In genomic region chr13:28508184-28508583, GRCm38 (mm10) we compare ENCODE assay signal across 12 mouse cellular contexts.
A peak's percentile ranks its signal among the peaks of the same experiment; 100 is the strongest.
DNase-seq lines count a peak whose midpoint lies in the region; ATAC-seq and TF ChIP-seq lines count a peak whose summit lies in the region.
"Had no signal": no experiment of that assay in that cellular context is flagged by ENCODE, and none has a peak within 500 bp of the region (broad histone marks: within the 10 kb centered on the region; RNA-seq: fewer than 3 reads in every experiment).

No protein-coding gene starts in this region.

- DNase-seq in kidney, postnatal 0 days (ENCODE audit: low spot score): peak; percentile 56
- no peak for DNase-seq in kidney, postnatal 25 days
- DNase-seq in midbrain, postnatal 0 days (ENCODE audit: low spot score): no peak
- no peak for DNase-seq in right cerebral cortex, postnatal 10 days (ENCODE audit: low spot score in 2 of 2)
- DNase-seq: gastrocnemius, postnatal 25 days had no signal

- WGBS in forebrain, embryonic 12.5 days: 74% methylated on average over 2 of the region's 2 CpGs
- 65% methylated on average over 2 of the region's 2 CpGs for WGBS in forebrain, embryonic 16.5 days
- 36% methylated on average over 2 of the region's 2 CpGs for WGBS in kidney, postnatal 0 days
- WGBS in midbrain, embryonic 16.5 days: 60% methylated on average over 2 of the region's 2 CpGs
- 38% methylated on average over 2 of the region's 2 CpGs for WGBS in midbrain, postnatal 0 days
- 16% methylated on average over 2 of the region's 2 CpGs for WGBS in stomach, embryonic 16.5 days

- TF ChIP-seq CTCF in kidney, postnatal 0 days (IDR thresholded peaks at IDR 0.05; ENCODE audit: low read depth): no peak
- no peak for TF ChIP-seq CTCF in midbrain, postnatal 0 days (IDR thresholded peaks at IDR 0.05)

- H3K27me3 ChIP-seq in forebrain, embryonic 12.5 days: no peaks in the 10 kb centered on the region
- H3K27me3 ChIP-seq in forebrain, embryonic 16.5 days (replicated peaks; ENCODE audit: control insufficient read depth, insufficient read depth, low read length): no peaks in the 10 kb centered on the region
- no peaks in the 10 kb centered on the region for H3K27me3 ChIP-seq in kidney, postnatal 0 days (ENCODE audit: insufficient read depth, low read length)
- H3K27me3 ChIP-seq in midbrain, embryonic 16.5 days (ENCODE audit: control insufficient read depth, insufficient read depth, low read depth, low read length): no peaks in the 10 kb centered on the region
- H3K27me3 ChIP-seq in midbrain, postnatal 0 days (ENCODE audit: insufficient read depth, low read length): no peaks in the 10 kb centered on the region
- no peaks in the 10 kb centered on the region for H3K27me3 ChIP-seq in stomach, embryonic 16.5 days (ENCODE audit: control insufficient read depth, insufficient read depth, low read length)
- H3K27me3 ChIP-seq: hindbrain, embryonic 13.5 days; midbrain, embryonic 12.5 days; Patski had no signal

- 0 out of 2 replicates have a peak overlapping the region, but pooled peaks have one; percentile 3 for H3K27ac ChIP-seq in forebrain, embryonic 12.5 days
- H3K27ac ChIP-seq in forebrain, embryonic 16.5 days (ENCODE audit: low read length): no peak overlapping the region
- H3K27ac ChIP-seq in kidney, postnatal 0 days: peak overlapping the region; percentile 61; the same call in 1 of the 2 replicates
- H3K27ac ChIP-seq in midbrain, embryonic 16.5 days (ENCODE audit: low read length): 0 out of 2 replicates have a peak overlapping the region, but pooled peaks have one; percentile 7
- H3K27ac ChIP-seq in midbrain, postnatal 0 days (ENCODE audit: low read depth, low read length): no peak overlapping the region
- peak overlapping the region; percentile 84 for H3K27ac ChIP-seq in stomach, embryonic 16.5 days (ENCODE audit: low read length)
- H3K27ac ChIP-seq: midbrain, embryonic 12.5 days had no signal

- no peak overlapping the region for H3K4me2 ChIP-seq in forebrain, embryonic 12.5 days
- no peak overlapping the region for H3K4me2 ChIP-seq in forebrain, embryonic 16.5 days (ENCODE audit: low read length)
- no peak overlapping the region for H3K4me2 ChIP-seq in kidney, postnatal 0 days (ENCODE audit: low read length)
- no peak overlapping the region for H3K4me2 ChIP-seq in midbrain, embryonic 16.5 days (ENCODE audit: low read length)
- no peak overlapping the region for H3K4me2 ChIP-seq in midbrain, postnatal 0 days (ENCODE audit: low read depth, low read length, poor library complexity, severe bottlenecking)
- H3K4me2 ChIP-seq in stomach, embryonic 16.5 days (ENCODE audit: low read depth, low read length): peak overlapping the region; percentile 23
- H3K4me2 ChIP-seq: hindbrain, embryonic 13.5 days; midbrain, embryonic 12.5 days had no signal

- H3K36me3 ChIP-seq in forebrain, embryonic 12.5 days (replicated peaks): no peaks in the 10 kb centered on the region
- H3K36me3 ChIP-seq in forebrain, embryonic 16.5 days (ENCODE audit: control insufficient read depth, insufficient read depth): no peaks in the 10 kb centered on the region
- H3K36me3 ChIP-seq in kidney, postnatal 0 days (ENCODE audit: insufficient read depth, low read length): no peaks in the 10 kb centered on the region
- H3K36me3 ChIP-seq in midbrain, embryonic 16.5 days (ENCODE audit: control insufficient read depth, insufficient read depth, low read length): no peaks in the 10 kb centered on the region
- H3K36me3 ChIP-seq in midbrain, postnatal 0 days (ENCODE audit: insufficient read depth, low read length): no peaks in the 10 kb centered on the region
- no peaks in the 10 kb centered on the region for H3K36me3 ChIP-seq in stomach, embryonic 16.5 days (ENCODE audit: control insufficient read depth, insufficient read depth, low read length)
- H3K36me3 ChIP-seq: hindbrain, embryonic 13.5 days had no signal

- no peaks in the 10 kb centered on the region for H3K9me3 ChIP-seq in forebrain, embryonic 12.5 days
- no peaks in the 10 kb centered on the region for H3K9me3 ChIP-seq in forebrain, embryonic 16.5 days (ENCODE audit: control insufficient read depth, low read length)
- H3K9me3 ChIP-seq in kidney, postnatal 0 days (replicated peaks; ENCODE audit: low read length): no peaks in the 10 kb centered on the region
- no peaks in the 10 kb centered on the region for H3K9me3 ChIP-seq in midbrain, embryonic 16.5 days (replicated peaks; ENCODE audit: control insufficient read depth, low read length, poor library complexity, severe bottlenecking)
- H3K9me3 ChIP-seq in midbrain, postnatal 0 days (ENCODE audit: low read length): no peaks in the 10 kb centered on the region
- no peaks in the 10 kb centered on the region for H3K9me3 ChIP-seq in stomach, embryonic 16.5 days (replicated peaks; ENCODE audit: control insufficient read depth, low read length)
- H3K9me3 ChIP-seq: hindbrain, embryonic 13.5 days; midbrain, embryonic 12.5 days had no signal

- peaks cover 9% of the 10 kb centered on the region for H3K4me1 ChIP-seq in forebrain, embryonic 12.5 days
- peaks cover 6% of the 10 kb centered on the region; the same call in 1 of the 2 replicates for H3K4me1 ChIP-seq in forebrain, embryonic 16.5 days (replicated peaks; ENCODE audit: control insufficient read depth, insufficient read depth, low read length)
- no peaks in the 10 kb centered on the region; the same call in 1 of the 2 replicates for H3K4me1 ChIP-seq in kidney, postnatal 0 days (replicated peaks; ENCODE audit: insufficient read depth, low read length)
- peaks cover 3% of the 10 kb centered on the region; the same call in 1 of the 2 replicates for H3K4me1 ChIP-seq in midbrain, embryonic 16.5 days (ENCODE audit: control insufficient read depth, insufficient read depth, low read length)
- no peaks in the 10 kb centered on the region for H3K4me1 ChIP-seq in midbrain, postnatal 0 days (ENCODE audit: insufficient read depth, low read length)
- H3K4me1 ChIP-seq in stomach, embryonic 16.5 days (ENCODE audit: control insufficient read depth, insufficient read depth, low read length): peaks cover 4% of the 10 kb centered on the region

- no peak overlapping the region for H3K4me3 ChIP-seq in forebrain, embryonic 12.5 days (replicated peaks)
- no peak overlapping the region for H3K4me3 ChIP-seq in forebrain, embryonic 16.5 days (replicated peaks; ENCODE audit: low read length)
- no peak overlapping the region for H3K4me3 ChIP-seq in kidney, postnatal 0 days (replicated peaks; ENCODE audit: low read depth, low read length)
- H3K4me3 ChIP-seq in midbrain, embryonic 16.5 days (ENCODE audit: low read depth, low read length): no peak overlapping the region
- no peak overlapping the region for H3K4me3 ChIP-seq in midbrain, postnatal 0 days (ENCODE audit: low read depth, low read length)
- no peak overlapping the region for H3K4me3 ChIP-seq in stomach, embryonic 16.5 days (replicated peaks; ENCODE audit: low read length)
- H3K4me3 ChIP-seq: hindbrain, embryonic 13.5 days; midbrain, embryonic 12.5 days had no signal

- ATAC-seq in forebrain, embryonic 12.5 days (ENCODE audit: low FRiP score): no peak
- ATAC-seq in forebrain, embryonic 16.5 days: no peak
- no peak for ATAC-seq in kidney, postnatal 0 days (replicated peaks; ENCODE audit: low FRiP score, low read depth)
- ATAC-seq in midbrain, embryonic 16.5 days: no peak
- no peak for ATAC-seq in midbrain, postnatal 0 days (ENCODE audit: low FRiP score)
- peak; percentile 21; the same call in 1 of the 2 replicates for ATAC-seq in stomach, embryonic 16.5 days (ENCODE audit: insufficient read depth, low FRiP score)
- ATAC-seq: Patski had no signal

- no peak overlapping the region for H3K9ac ChIP-seq in forebrain, embryonic 12.5 days
- no peak overlapping the region for H3K9ac ChIP-seq in forebrain, embryonic 16.5 days (replicated peaks; ENCODE audit: low read depth, low read length)
- H3K9ac ChIP-seq in kidney, postnatal 0 days (ENCODE audit: low read depth, low read length): no peak overlapping the region
- H3K9ac ChIP-seq in midbrain, embryonic 16.5 days (ENCODE audit: low read depth, low read length): no peak overlapping the region
- H3K9ac ChIP-seq in midbrain, postnatal 0 days (replicated peaks; ENCODE audit: low read length, poor library complexity, severe bottlenecking): no peak overlapping the region
- H3K9ac ChIP-seq in stomach, embryonic 16.5 days (ENCODE audit: low read length): no peak overlapping the region
- H3K9ac ChIP-seq: hindbrain, embryonic 13.5 days; midbrain, embryonic 12.5 days had no signal

Comparison
In these comparisons a context has a peak if more than half of its experiments do, and no peak if none do; other contexts are left out.
1. H3K27ac ChIP-seq: peak in forebrain, embryonic 12.5 days (single experiment), kidney, postnatal 0 days (single experiment), midbrain, embryonic 16.5 days (single experiment) and stomach, embryonic 16.5 days (single experiment); none in forebrain, embryonic 16.5 days (single experiment) and midbrain, postnatal 0 days (single experiment).